Mouse (Mus musculus) midbrain, postnatal 0 days (tissue): ENCODE results near the gene Pip5k1a. TPM values are rescaled to one million over a fixed set of nuclear protein-coding genes. Genes with fewer than 3 reads are reported as not detected.

Experiments used
- ATAC-seq: fragments of 200-750 bp; cut with Nextera tagmentation; 2 replicates; pipeline ENCODE4 v1.8.0; 2017; ENCODE audit warnings: moderate number of reproducible peaks, mild to moderate bottlenecking, moderate TSS enrichment, moderate library complexity; ENCODE audit not compliant: low FRiP score
- DNase-seq: peaks from one replicate; pipeline ENCODE4 v3.0.0-alpha.2; 2015; ENCODE audit warnings: low spot score
- H3K27ac ChIP-seq: fragments of 300-500 bp; sonication (generic); 2 replicates; pipeline ENCODE4 v1.5.1; 2014; ENCODE audit warnings: low read depth, mild to moderate bottlenecking, low read length, mixed read lengths
- H3K27me3 ChIP-seq: fragments of 300-500 bp; sonication (generic); 2 replicates; pipeline ENCODE4 v1.6.1; 2014; ENCODE audit warnings: low read length, control low read depth, mixed read lengths; ENCODE audit not compliant: insufficient read depth
- H3K36me3 ChIP-seq: fragments of 300-500 bp; sonication (generic); 2 replicates; pipeline ENCODE4 v1.6.1; 2014; ENCODE audit warnings: low read length, control low read depth, mixed read lengths; ENCODE audit not compliant: insufficient read depth
- H3K4me1 ChIP-seq: fragments of 300-500 bp; sonication (generic); 2 replicates; pipeline ENCODE4 v1.6.1; 2014; ENCODE audit warnings: mild to moderate bottlenecking, control low read depth, antibody characterized with exemption, low read length, mixed read lengths; ENCODE audit not compliant: insufficient read depth
- H3K4me2 ChIP-seq: fragments of 300-500 bp; sonication (generic); 2 replicates; pipeline ENCODE4 v1.6.1; 2014; ENCODE audit warnings: low read depth, mild to moderate bottlenecking, low read length, mixed read lengths; ENCODE audit not compliant: poor library complexity, severe bottlenecking
- H3K4me3 ChIP-seq: fragments of 300-500 bp; sonication (generic); 2 replicates; pipeline ENCODE4 v1.5.1; 2014; ENCODE audit warnings: low read depth, mild to moderate bottlenecking, low read length, moderate library complexity
- H3K9ac ChIP-seq: fragments of 300-500 bp; sonication (generic); replicated peaks from 2 replicates; pipeline ENCODE4 v1.6.1; 2014; ENCODE audit warnings: mild to moderate bottlenecking, low read length, moderate library complexity, mixed read lengths; ENCODE audit not compliant: poor library complexity, severe bottlenecking
- H3K9me3 ChIP-seq: fragments of 300-500 bp; sonication (generic); 2 replicates; pipeline ENCODE4 v1.6.1; 2016; ENCODE audit warnings: low read length, control low read depth
- CTCF ChIP-seq: IDR thresholded peaks from 2 replicates; pipeline ENCODE4 v1.5.1; 2016; ENCODE audit warnings: antibody characterized with exemption, mild to moderate bottlenecking
- WGBS: fragments of 180-500 bp; shearing (Covaris S2); extraction: QIAGEN DNeasy Blood & Tissue Kit; methylation state at CpG from one replicate; pipeline ENCODE4 v1.1.7; 2014; 5-methylcytosine and 5-hydroxymethylcytosine counted together
- polyA plus RNA-seq: library from polyadenylated mRNA; unstranded; fragments of >200 nt; fragmentation: Nextera tagmentation; extraction: Ambion mirVana; gene quantifications from 2 replicates; pipeline ENCODE4 v1.2.1, GENCODE M21; 2015
- total RNA-seq: library from RNA; depleted of rRNA; stranded (reverse); fragments of >200 nt; gene quantifications from 2 replicates; pipeline ENCODE4 v1.2.3, GENCODE M21; 2014; rRNA removed

Gene Pip5k1a
- total RNA-seq (20.1 and 21.6 TPM in 2 replicates), polyA plus RNA-seq (12.9 and 13.3 TPM in 2 replicates)

GRCm38 (mm10) chr3:95106338-95107117, at the start of gene Pip5k1a:
Pip5k1a (minus strand) TSS chr3:95106930.
- Histone ChIP-seq H3K4me2 (peak within 1 kb of the TSS; percentile 81), H3K4me3 (peak within 1 kb of the TSS; percentile 92), H3K36me3 (no peaks in the 10 kb centered on the region), H3K27ac (peak within 1 kb of the TSS; percentile 89), H3K4me1 (peaks cover 7% of the 10 kb centered on the region; the same call in 1 of the 2 replicates), H3K9me3 (no peaks in the 10 kb centered on the region), H3K9ac (peak within 1 kb of the TSS; percentile 93), H3K27me3 (no peaks in the 10 kb centered on the region)
- ATAC-seq (peak; percentile 94), DNase-seq (peak; percentile 100)
- WGBS: under 1% methylated on average over 51 of the region's 51 CpGs
- TF ChIP-seq CTCF: peak; percentile 43; the same call in 1 of the 2 replicates

- DNase-seq: no peak
- Histone ChIP-seq H3K9ac (no peak overlapping the region), H3K36me3 (no peaks in the 10 kb centered on the region), H3K4me1 (no peaks in the 10 kb centered on the region), H3K4me2 (no peak overlapping the region), H3K27me3 (no peaks in the 10 kb centered on the region), H3K4me3 (no peak overlapping the region), H3K9me3 (no peaks in the 10 kb centered on the region), H3K27ac (no peak overlapping the region)
- TF ChIP-seq CTCF: peak; percentile 62
- ATAC-seq: no peak
- WGBS: 55% methylated on average over 4 of the region's 4 CpGs
Observed at GRCm38 (mm10) chr3:95153874-95154273, 47.1 kb upstream of the Pip5k1a start.

GRCm38 (mm10) chr3:95147924-95148323, 41.2 kb upstream of the Pip5k1a start:
- DNase-seq (no peak), ATAC-seq (no peak)
- Histone ChIP-seq H3K9ac (no peak overlapping the region), H3K36me3 (no peaks in the 10 kb centered on the region), H3K27me3 (no peaks in the 10 kb centered on the region), H3K4me3 (no peak overlapping the region), H3K4me2 (no peak overlapping the region), H3K9me3 (no peaks in the 10 kb centered on the region), H3K27ac (no peak overlapping the region), H3K4me1 (no peaks in the 10 kb centered on the region)
- WGBS: 43% methylated on average over 3 of the region's 3 CpGs
- TF ChIP-seq CTCF: no peak

- 14% methylated on average over 5 of the region's 5 CpGs for WGBS
- no peak overlapping the region for H3K9ac ChIP-seq
- DNase-seq (peak; percentile 71), ATAC-seq (peak; percentile 58; the same call in 1 of the 2 replicates)
- H3K4me1 ChIP-seq: no peaks in the 10 kb centered on the region
- peaks cover 14% of the 10 kb centered on the region for H3K36me3 ChIP-seq
- H3K9me3 ChIP-seq: no peaks in the 10 kb centered on the region
- TF ChIP-seq CTCF: peak; percentile 92
- H3K4me3 ChIP-seq: no peak overlapping the region
- H3K27me3 ChIP-seq: no peaks in the 10 kb centered on the region
- H3K27ac ChIP-seq: no peak overlapping the region
- H3K4me2 ChIP-seq: no peak overlapping the region
Observed at GRCm38 (mm10) chr3:95142617-95143011, 35.9 kb upstream of the Pip5k1a start.

GRCm38 (mm10) chr3:95141952-95142616, 35.4 kb upstream of the Pip5k1a start, which contains the start of gene Tnfaip8l2:
Tnfaip8l2 (minus strand) TSS chr3:95142360.
- 87% methylated on average over 10 of the region's 10 CpGs for WGBS
- no peak for TF ChIP-seq CTCF
- Histone ChIP-seq H3K27ac (no peak within 1 kb of the TSS), H3K36me3 (peaks cover 14% of the 10 kb centered on the region), H3K4me2 (no peak within 1 kb of the TSS), H3K9me3 (no peaks in the 10 kb centered on the region), H3K4me1 (no peaks in the 10 kb centered on the region), H3K4me3 (no peak within 1 kb of the TSS), H3K27me3 (no peaks in the 10 kb centered on the region), H3K9ac (no peak within 1 kb of the TSS)
- no peak for DNase-seq
- no peak; the same call in 1 of the 2 replicates for ATAC-seq

GRCm38 (mm10) chr3:95141474-95141873, 34.7 kb upstream of the Pip5k1a start:
- H3K36me3 ChIP-seq: peaks cover 14% of the 10 kb centered on the region
- H3K9me3 ChIP-seq: no peaks in the 10 kb centered on the region
- WGBS: 97% methylated on average over 9 of the region's 9 CpGs
- TF ChIP-seq CTCF: no peak
- ATAC-seq: no peak
- no peaks in the 10 kb centered on the region for H3K27me3 ChIP-seq
- H3K27ac ChIP-seq: no peak overlapping the region
- H3K4me2 ChIP-seq: no peak overlapping the region
- no peak for DNase-seq
- no peak overlapping the region for H3K4me3 ChIP-seq
- H3K4me1 ChIP-seq: no peaks in the 10 kb centered on the region
- H3K9ac ChIP-seq: no peak overlapping the region
